Comparison of ENCODE assay signal across 8 mouse cellular contexts in the genomic region with DNA sequence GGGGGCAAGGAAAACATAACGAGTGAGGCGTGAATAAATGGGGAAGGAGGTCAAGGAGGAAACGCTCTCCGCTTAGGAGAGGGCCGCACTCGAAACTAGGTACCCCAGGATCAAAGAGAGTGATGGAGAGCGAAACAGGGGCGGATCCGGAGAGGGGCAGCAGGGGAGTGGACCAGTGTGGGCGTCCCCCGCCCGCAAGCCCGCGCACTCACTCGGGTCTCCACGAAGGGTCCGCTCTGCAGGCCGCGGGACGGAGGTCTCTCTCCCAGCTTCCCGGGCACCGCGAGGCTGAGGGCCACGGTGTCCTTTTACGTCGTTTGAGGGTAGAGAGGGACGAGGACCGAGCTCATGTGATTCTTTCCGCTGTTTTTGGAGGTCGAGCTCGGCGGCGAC. TPM values are rescaled to one million over a fixed set of nuclear protein-coding genes. Genes with fewer than 3 reads are reported as not detected.
DNase-seq lines count a peak whose midpoint lies in the region; ATAC-seq and TF ChIP-seq lines count a peak whose summit lies in the region.

No protein-coding gene starts in this region.

- H3K9ac ChIP-seq in midbrain, embryonic 16.5 days (ENCODE audit: low read depth, low read length): peak overlapping the region; percentile 82

- TF ChIP-seq POLR2A in cerebellum, adult 2 months (IDR thresholded peaks at IDR 0.05; ENCODE audit: borderline replicate concordance, insufficient read depth, low read length): no peak

- ATAC-seq in midbrain, embryonic 16.5 days: no peak

- no peaks in the 10 kb centered on the region for H3K9me3 ChIP-seq in limb, embryonic 10.5 days (replicated peaks)
- no peaks in the 10 kb centered on the region for H3K9me3 ChIP-seq in midbrain, embryonic 16.5 days (replicated peaks; ENCODE audit: control insufficient read depth, low read length, poor library complexity, severe bottlenecking)

- no peak for DNase-seq in cerebellum, adult 2 months
- no peak for DNase-seq in cerebellum, adult 11 months
- DNase-seq in thymus, postnatal 14 days: peak; percentile 69
- DNase-seq in thymus, postnatal 25 days: no peak
- DNase-seq in limb, embryonic 10.5 days (ENCODE audit: low spot score): no peak
- DNase-seq in frontal cortex, adult 2 months (ENCODE audit: extremely low spot score in 1 of 2, low spot score in 1 of 2): no peak
- DNase-seq in layer of hippocampus, postnatal 14 days (ENCODE audit: low spot score in 2 of 2): no peak

- peak overlapping the region; percentile 88 for H3K27ac ChIP-seq in cerebellum, adult 2 months (ENCODE audit: insufficient read depth, low read length)
- peak overlapping the region; percentile 96 for H3K27ac ChIP-seq in limb, embryonic 10.5 days
- peak overlapping the region; percentile 84 for H3K27ac ChIP-seq in midbrain, embryonic 16.5 days (ENCODE audit: low read length)

- no peak for TF ChIP-seq CTCF in cerebellum, adult 2 months (IDR thresholded peaks at IDR 0.05; ENCODE audit: borderline replicate concordance, insufficient read depth, low read depth, low read length)

- H3K27me3 ChIP-seq in cerebellum, adult 2 months (ENCODE audit: control insufficient read depth, insufficient read depth, low read length): no peaks in the 10 kb centered on the region
- H3K27me3 ChIP-seq in limb, embryonic 10.5 days (ENCODE audit: low read depth, poor library complexity, severe bottlenecking): no peaks in the 10 kb centered on the region
- H3K27me3 ChIP-seq in midbrain, embryonic 16.5 days (ENCODE audit: control insufficient read depth, insufficient read depth, low read depth, low read length): no peaks in the 10 kb centered on the region

- H3K4me3 ChIP-seq in cerebellum, adult 2 months (replicated peaks; ENCODE audit: insufficient read depth, low read depth, low read length): peak overlapping the region; percentile 83
- H3K4me3 ChIP-seq in limb, embryonic 10.5 days: peak overlapping the region; percentile 95
- peak overlapping the region; percentile 82 for H3K4me3 ChIP-seq in midbrain, embryonic 16.5 days (ENCODE audit: low read depth, low read length)

- H3K4me2 ChIP-seq in midbrain, embryonic 16.5 days (ENCODE audit: low read length): peak overlapping the region; percentile 62

- WGBS in cerebellum, adult 2 months: under 1% methylated on average over 33 of the region's 33 CpGs
- WGBS in limb, embryonic 10.5 days: under 1% methylated on average over 33 of the region's 33 CpGs
- under 1% methylated on average over 32 of the region's 33 CpGs for WGBS in midbrain, embryonic 16.5 days

- H3K4me1 ChIP-seq in cerebellum, adult 2 months (ENCODE audit: control insufficient read depth, insufficient read depth, low read length): peaks cover 11% of the 10 kb centered on the region; the same call in 1 of the 2 replicates
- H3K4me1 ChIP-seq in limb, embryonic 10.5 days: peaks cover 38% of the 10 kb centered on the region
- peaks cover 13% of the 10 kb centered on the region for H3K4me1 ChIP-seq in midbrain, embryonic 16.5 days (ENCODE audit: control insufficient read depth, insufficient read depth, low read length)

- H3K36me3 ChIP-seq in limb, embryonic 10.5 days: peaks cover 25% of the 10 kb centered on the region
- H3K36me3 ChIP-seq in midbrain, embryonic 16.5 days (ENCODE audit: control insufficient read depth, insufficient read depth, low read length): no peaks in the 10 kb centered on the region

RNA-seq across cellular contexts. Expression of a gene that starts 0.9 kb away (rescaled TPM):
- polyA plus RNA-seq in cerebellum, adult 2 months (2012; rRNA removed): 36.9 and 51.5 TPM in 2 replicates
- polyA plus RNA-seq in limb, embryonic 10.5 days (2016; fragmentation: Nextera tagmentation; extraction: Ambion mirVana): 18.3 and 19.8 TPM in 2 replicates
- polyA plus RNA-seq in midbrain, embryonic 16.5 days (2015; fragmentation: Nextera tagmentation; extraction: Ambion mirVana): 15.6 and 17.1 TPM in 2 replicates
- polyA plus RNA-seq in frontal cortex, adult 2 months (2012; rRNA removed): 21.1 and 22.6 TPM in 2 replicates
- total RNA-seq in layer of hippocampus, postnatal 14 days (2021): 10 to 100 TPM; 24.6 to 31.6 TPM

RNA-seq across cellular contexts. Expression of a gene that starts 14.0 kb away (rescaled TPM):
- polyA plus RNA-seq in cerebellum, adult 2 months (2012; rRNA removed): 62.4 and 67.3 TPM in 2 replicates
- 256 and 300 TPM in 2 replicates for polyA plus RNA-seq in limb, embryonic 10.5 days (2016; fragmentation: Nextera tagmentation; extraction: Ambion mirVana)
- polyA plus RNA-seq in midbrain, embryonic 16.5 days (2015; fragmentation: Nextera tagmentation; extraction: Ambion mirVana): 107 and 117 TPM in 2 replicates
- polyA plus RNA-seq in frontal cortex, adult 2 months (2012; rRNA removed): 47.0 and 53.8 TPM in 2 replicates
- total RNA-seq in layer of hippocampus, postnatal 14 days (2021): 10 to 100 TPM; 31.0 to 39.0 TPM

RNA-seq across cellular contexts. Expression of a gene that starts 14.4 kb away (rescaled TPM):
- 621 and 638 TPM in 2 replicates for polyA plus RNA-seq in cerebellum, adult 2 months (2012; rRNA removed)
- 170 and 172 TPM in 2 replicates for polyA plus RNA-seq in limb, embryonic 10.5 days (2016; fragmentation: Nextera tagmentation; extraction: Ambion mirVana)
- polyA plus RNA-seq in midbrain, embryonic 16.5 days (2015; fragmentation: Nextera tagmentation; extraction: Ambion mirVana): 252 and 272 TPM in 2 replicates
- 534 and 538 TPM in 2 replicates for polyA plus RNA-seq in frontal cortex, adult 2 months (2012; rRNA removed)
- 100 to 1,000 TPM; 481 to 503 TPM for total RNA-seq in layer of hippocampus, postnatal 14 days (2021)

RNA-seq across cellular contexts. Expression of a gene that starts 55.5 kb away (rescaled TPM):
- polyA plus RNA-seq in cerebellum, adult 2 months (2012; rRNA removed): 279 and 288 TPM in 2 replicates
- 13.4 and 16.5 TPM in 2 replicates for polyA plus RNA-seq in limb, embryonic 10.5 days (2016; fragmentation: Nextera tagmentation; extraction: Ambion mirVana)
- polyA plus RNA-seq in midbrain, embryonic 16.5 days (2015; fragmentation: Nextera tagmentation; extraction: Ambion mirVana): 22.7 and 22.8 TPM in 2 replicates
- polyA plus RNA-seq in frontal cortex, adult 2 months (2012; rRNA removed): 245 and 256 TPM in 2 replicates
- total RNA-seq in layer of hippocampus, postnatal 14 days (2021): 100 to 1,000 TPM; 184 TPM
